ENCODE assay signal across 21 mouse cellular contexts in genomic region chr12:107856421-107857043, GRCm38 (mm10).
A peak's percentile ranks its signal among the peaks of the same experiment; 100 is the strongest.
DNase-seq lines count a peak whose midpoint lies in the region; ATAC-seq and TF ChIP-seq lines count a peak whose summit lies in the region.
"Had no signal": no experiment of that assay in that cellular context is flagged by ENCODE, and none has a peak within 500 bp of the region (broad histone marks: within the 10 kb centered on the region; RNA-seq: fewer than 3 reads in every experiment).

No protein-coding gene starts in this region.

- no peak overlapping the region for H3K4me3 ChIP-seq in heart, adult 2 months
- H3K4me3 ChIP-seq in lung, embryonic 14.5 days (ENCODE audit: low read depth, low read length): no peak overlapping the region
- H3K4me3 ChIP-seq in stomach, embryonic 14.5 days (ENCODE audit: low read depth, low read length): no peak overlapping the region
- H3K4me3 ChIP-seq: erythroblast, embryonic 14.5 days; forebrain, embryonic 15.5 days; heart, embryonic 15.5 days; hindbrain, embryonic 10.5 days; limb, embryonic 12.5 days; liver, embryonic 15.5 days had no signal

- no peaks in the 10 kb centered on the region for H3K79me2 ChIP-seq in heart, adult 2 months (replicated peaks; ENCODE audit: control insufficient read depth, insufficient read depth, low read length)

- 76% methylated on average over 6 of the region's 6 CpGs for WGBS in heart, adult 2 months
- 54% methylated on average over 6 of the region's 6 CpGs for WGBS in lung, embryonic 14.5 days
- WGBS in stomach, embryonic 14.5 days: 47% methylated on average over 6 of the region's 6 CpGs

- no peak for TF ChIP-seq POLR2A in heart, adult 2 months (IDR thresholded peaks at IDR 0.05; ENCODE audit: insufficient read depth, low read depth, low read length)

- no peak overlapping the region for H3K9ac ChIP-seq in heart, adult 2 months (ENCODE audit: low read depth, low read length)
- H3K9ac ChIP-seq in lung, embryonic 14.5 days: no peak overlapping the region
- H3K9ac ChIP-seq in stomach, embryonic 14.5 days (replicated peaks; ENCODE audit: low read depth, low read length): no peak overlapping the region
- H3K9ac ChIP-seq: forebrain, embryonic 15.5 days; heart, embryonic 15.5 days; limb, embryonic 12.5 days; liver, embryonic 15.5 days had no signal

- H3K4me1 ChIP-seq in heart, adult 2 months (ENCODE audit: control insufficient read depth, insufficient read depth, low read length): no peaks in the 10 kb centered on the region
- peaks cover 6% of the 10 kb centered on the region; the same call in 1 of the 2 replicates for H3K4me1 ChIP-seq in lung, embryonic 14.5 days (ENCODE audit: insufficient read depth)
- peaks cover 7% of the 10 kb centered on the region for H3K4me1 ChIP-seq in stomach, embryonic 14.5 days (ENCODE audit: control insufficient read depth, insufficient read depth, low read length)
- H3K4me1 ChIP-seq: heart, embryonic 15.5 days; liver, embryonic 15.5 days had no signal

- no peak for TF ChIP-seq EP300 in heart, adult 2 months (IDR thresholded peaks at IDR 0.05; ENCODE audit: insufficient read depth, low read depth, low read length)

- no peak for TF ChIP-seq CTCF in heart, adult 2 months (IDR thresholded peaks at IDR 0.05)
- TF ChIP-seq CTCF in lung, embryonic 14.5 days (IDR thresholded peaks at IDR 0.05; ENCODE audit: low read depth): no peak

- H3K9me3 ChIP-seq in lung, embryonic 14.5 days (ENCODE audit: low read depth, low read length): no peaks in the 10 kb centered on the region
- H3K9me3 ChIP-seq in stomach, embryonic 14.5 days (ENCODE audit: control insufficient read depth, low read depth, low read length): no peaks in the 10 kb centered on the region
- H3K9me3 ChIP-seq: forebrain, embryonic 15.5 days; heart, embryonic 15.5 days; hindbrain, embryonic 10.5 days; limb, embryonic 12.5 days; liver, embryonic 15.5 days had no signal

- intact Hi-C loops in heart, adult 2 months (cut with DNase I): no loop called here

- no peaks in the 10 kb centered on the region for H3K27me3 ChIP-seq in heart, adult 2 months (ENCODE audit: control insufficient read depth, insufficient read depth, low read length)
- H3K27me3 ChIP-seq in lung, embryonic 14.5 days (ENCODE audit: insufficient read depth, low read length): no peaks in the 10 kb centered on the region
- no peaks in the 10 kb centered on the region for H3K27me3 ChIP-seq in stomach, embryonic 14.5 days (ENCODE audit: control insufficient read depth, insufficient read depth, low read length)
- H3K27me3 ChIP-seq: forebrain, embryonic 15.5 days; heart, embryonic 15.5 days; limb, embryonic 12.5 days; liver, embryonic 15.5 days had no signal

- H3K36me3 ChIP-seq in heart, adult 2 months (ENCODE audit: control insufficient read depth, insufficient read depth, low read length): no peaks in the 10 kb centered on the region
- no peaks in the 10 kb centered on the region for H3K36me3 ChIP-seq in lung, embryonic 14.5 days (ENCODE audit: insufficient read depth)
- H3K36me3 ChIP-seq in stomach, embryonic 14.5 days (ENCODE audit: control insufficient read depth, insufficient read depth, low read length): no peaks in the 10 kb centered on the region
- H3K36me3 ChIP-seq: forebrain, embryonic 15.5 days; heart, embryonic 15.5 days; hindbrain, embryonic 10.5 days; limb, embryonic 12.5 days; liver, embryonic 15.5 days had no signal

- no peak overlapping the region for H3K4me2 ChIP-seq in lung, embryonic 14.5 days
- H3K4me2 ChIP-seq in stomach, embryonic 14.5 days (replicated peaks; ENCODE audit: low read depth, low read length): no peak overlapping the region
- H3K4me2 ChIP-seq: forebrain, embryonic 15.5 days; heart, embryonic 15.5 days; limb, embryonic 12.5 days; liver, embryonic 15.5 days had no signal

- peak; percentile 62; the same call in 1 of the 2 replicates for ATAC-seq in lung, embryonic 14.5 days (ENCODE audit: insufficient read depth)
- peak; percentile 64 for ATAC-seq in stomach, embryonic 14.5 days (ENCODE audit: insufficient number of reproducible peaks, insufficient read depth, low FRiP score, low read depth)
- ATAC-seq: forebrain, embryonic 15.5 days; inflammation-experienced regulatory T-cells, adult 6 months had no signal

- no peak overlapping the region for H3K27ac ChIP-seq in heart, adult 2 months
- peak overlapping the region; percentile 46; the same call in 1 of the 2 replicates for H3K27ac ChIP-seq in lung, embryonic 14.5 days (ENCODE audit: low read depth)
- H3K27ac ChIP-seq in stomach, embryonic 14.5 days (ENCODE audit: low read length): no peak overlapping the region
- H3K27ac ChIP-seq: forebrain, embryonic 15.5 days; heart, embryonic 15.5 days; hindbrain, embryonic 10.5 days; liver, embryonic 15.5 days had no signal

- peak; percentile 83 for DNase-seq in heart, adult 11 months
- no peak for DNase-seq in heart, adult 2 months
- DNase-seq in lung, embryonic 14.5 days: peak; percentile 43
- no peak for DNase-seq in lung, postnatal 10 days
- DNase-seq in ES-CJ7 (ENCODE audit: low read depth, low spot score) (peak; percentile 6), MN1 (ENCODE audit: low spot score) (no peak)
- DNase-seq in spleen, postnatal 14 days (ENCODE audit: low spot score in 2 of 2): no peak
- DNase-seq: adrenal gland, postnatal 10 days; cerebellum, adult 11 months; cerebellum, postnatal 25 days; midbrain, embryonic 14.5 days; right cerebral cortex, postnatal 4 days; thymus, adult 2 months had no signal

Comparison
In these comparisons a context has a peak if more than half of its experiments do, and no peak if none do; other contexts are left out.
1. DNase-seq: peak in heart, adult 11 months (single experiment), lung, embryonic 14.5 days (single experiment) and ES-CJ7 (single experiment); none in heart, adult 2 months (0 of 2), lung, postnatal 10 days (single experiment), spleen, postnatal 14 days (0 of 2) and MN1 (single experiment).